Mouse (Mus musculus): ENCODE data around the gene Patj.

The Patj gene

DNA sequence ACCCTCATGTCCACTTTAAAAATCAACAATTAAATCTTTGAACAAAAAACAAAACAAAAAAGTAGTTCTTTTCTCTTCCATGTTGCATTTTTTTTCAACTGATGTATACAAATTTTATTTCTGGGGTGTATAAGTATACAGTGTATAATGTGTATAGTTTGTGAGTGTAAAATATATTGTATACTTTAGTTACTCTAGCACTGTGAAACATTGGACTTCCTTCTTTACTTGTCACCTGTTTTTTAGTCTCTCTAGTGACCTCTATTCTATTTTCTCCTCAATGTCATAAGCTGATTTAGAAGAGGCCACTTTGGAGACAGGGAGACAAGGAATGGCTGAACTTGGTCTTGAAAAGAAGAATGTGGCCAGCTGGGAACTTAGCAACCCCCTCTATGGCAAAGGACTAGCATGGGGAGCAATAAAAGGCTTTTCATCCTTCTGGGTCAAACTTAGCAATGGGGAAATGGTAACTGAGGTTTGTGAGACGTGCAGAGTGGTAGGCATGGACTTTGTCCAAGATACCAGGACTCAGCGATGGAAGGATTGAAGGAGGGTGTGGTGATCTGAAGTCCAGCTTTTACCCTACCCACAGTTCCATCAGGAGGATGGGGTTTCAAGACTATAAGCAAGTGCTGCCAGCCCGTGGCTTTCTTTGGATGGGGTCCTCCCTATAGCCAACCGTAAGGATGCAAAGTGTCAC lies 54.1 kb downstream of the Patj start:
- peak; percentile 59 for DNase-seq

DNA sequence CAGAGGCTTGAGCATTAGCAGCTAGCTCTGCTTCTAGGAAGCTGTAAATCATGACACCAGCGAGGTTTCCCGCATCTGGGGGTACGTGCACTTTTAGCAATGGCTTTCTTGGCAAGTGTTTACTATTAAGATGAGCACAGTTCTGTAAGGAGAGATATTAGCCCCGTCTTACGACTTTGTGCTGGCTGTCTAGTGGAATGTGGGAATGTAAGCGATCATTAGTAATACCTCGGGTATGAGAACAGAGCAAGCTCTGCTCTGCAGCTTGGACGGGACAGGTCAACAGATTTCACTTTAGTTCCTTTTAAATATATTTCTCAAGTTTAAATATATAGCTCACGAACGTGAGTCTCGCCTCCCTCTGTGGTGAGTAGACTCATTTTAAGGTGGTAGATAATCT lies 54.7 kb downstream of the Patj start:
- DNase-seq = peak; percentile 37

DNA sequence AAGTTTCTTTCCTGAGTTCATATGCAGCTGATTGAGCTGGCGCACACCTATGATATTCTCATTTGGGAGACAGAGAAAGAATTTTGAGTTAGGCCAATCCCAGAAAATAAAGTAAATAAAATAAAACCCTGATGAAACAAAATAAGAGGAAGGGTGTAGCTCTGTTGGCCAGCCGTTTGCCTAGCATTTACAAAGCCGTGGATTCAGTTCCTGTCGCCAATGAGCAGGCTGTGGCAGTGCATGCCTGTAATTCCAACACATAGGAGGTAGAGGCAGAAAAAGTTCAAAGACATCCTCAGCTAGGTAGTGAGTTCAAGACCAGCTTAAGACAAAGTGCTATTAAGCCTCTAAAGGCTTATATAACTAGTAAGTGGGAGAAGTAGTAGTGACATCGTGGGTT lies 55.2 kb downstream of the Patj start:
- peak; percentile 55 for DNase-seq

DNA sequence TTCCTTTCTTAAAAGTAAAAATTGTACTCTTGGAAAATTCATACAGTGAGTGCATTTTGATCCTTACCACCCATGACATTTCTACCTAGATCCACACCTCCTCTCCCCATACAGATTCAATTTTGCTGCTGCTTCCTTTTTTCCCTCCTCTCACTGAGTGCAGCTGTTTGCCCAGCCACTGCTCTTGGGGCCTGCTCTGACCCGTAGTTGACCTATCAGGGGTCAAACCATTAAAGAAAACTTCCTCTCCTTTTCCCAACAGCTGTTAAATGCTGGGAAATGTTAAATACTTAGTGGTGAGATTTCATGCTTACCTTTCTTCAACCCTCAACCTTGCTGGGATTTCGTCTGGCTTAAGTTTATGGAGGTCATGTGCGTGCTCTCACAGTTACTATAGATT lies 55.7 kb downstream of the Patj start:
- DNase-seq = peak; percentile 28

DNA sequence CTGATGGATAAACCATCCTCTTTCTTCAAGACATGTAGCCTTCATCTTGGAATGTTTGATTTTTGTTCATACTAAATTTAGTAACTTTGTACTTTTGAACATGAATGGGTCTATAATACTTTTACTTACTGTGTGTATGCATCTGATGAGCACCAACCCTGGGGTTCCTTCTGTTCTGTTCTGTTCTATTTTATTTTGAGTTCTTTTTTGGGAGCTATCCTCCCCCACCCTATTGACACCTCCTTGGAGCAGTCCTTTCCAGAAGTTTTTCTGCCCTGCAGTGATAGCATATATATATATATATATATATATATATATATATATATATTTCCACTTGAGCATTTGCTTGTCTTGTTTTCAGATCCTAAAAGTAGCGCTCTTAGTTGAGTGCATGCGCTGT lies 57.1 kb downstream of the Patj start:
- DNase-seq = no peak

DNA sequence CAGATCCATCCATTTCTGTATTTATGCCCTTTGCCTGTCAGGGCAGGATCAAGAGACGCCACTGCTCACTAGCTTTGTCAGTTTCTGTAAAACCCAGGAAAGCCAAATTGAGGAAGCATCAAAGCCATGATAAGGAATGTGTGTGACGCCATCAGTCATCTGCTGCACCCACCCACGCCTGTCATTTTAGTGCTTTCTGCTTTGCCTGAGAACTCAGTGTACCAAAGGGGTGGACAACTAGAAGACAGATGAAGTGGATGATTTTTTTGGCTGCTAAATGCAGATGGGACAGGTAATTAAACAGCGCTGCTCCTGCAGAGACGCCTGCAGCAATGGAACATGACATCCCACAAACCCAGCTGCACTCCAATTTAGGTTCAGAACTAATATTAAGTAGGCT lies 57.6 kb downstream of the Patj start:
- DNase-seq = peak; percentile 78

DNA sequence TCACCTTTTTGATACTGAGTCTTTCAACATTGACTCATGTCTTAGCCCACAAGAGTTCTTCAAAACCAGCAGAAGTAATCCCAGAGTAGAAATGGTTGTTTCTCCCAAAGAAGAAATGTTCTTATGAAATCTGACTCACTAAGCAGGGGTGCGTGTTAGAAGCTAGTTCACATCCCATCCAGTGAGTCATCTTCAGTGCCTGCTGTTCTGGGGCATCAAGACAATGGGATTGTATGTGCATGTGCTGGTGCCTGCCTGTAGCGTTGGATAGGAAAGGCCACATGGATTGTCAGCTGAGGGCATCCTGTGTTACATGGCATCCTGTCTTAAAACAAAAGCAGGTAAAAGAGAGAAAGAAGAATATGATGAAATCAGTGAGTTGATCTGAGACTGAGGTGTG lies 59.8 kb downstream of the Patj start:
- no peak for DNase-seq

DNA sequence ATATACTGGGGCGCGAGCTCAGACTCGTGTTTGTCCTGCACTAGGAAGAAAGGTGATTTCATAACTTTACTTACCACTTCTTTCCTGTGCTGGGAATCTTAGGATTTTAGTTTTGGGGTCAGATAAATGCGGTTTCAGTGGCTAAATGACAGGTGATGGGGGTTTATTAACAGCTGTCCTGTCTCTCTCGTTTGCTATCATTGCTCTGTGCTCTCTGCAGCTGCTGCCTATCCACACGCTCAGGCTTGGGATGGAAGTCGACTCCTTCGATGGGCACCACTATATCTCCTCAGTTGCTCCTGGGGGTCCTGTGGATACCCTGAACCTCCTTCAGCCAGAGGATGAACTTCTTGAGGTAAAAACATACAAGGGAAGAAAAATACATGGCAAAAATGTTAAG lies 60.3 kb downstream of the Patj start:
- DNase-seq = no peak

DNA sequence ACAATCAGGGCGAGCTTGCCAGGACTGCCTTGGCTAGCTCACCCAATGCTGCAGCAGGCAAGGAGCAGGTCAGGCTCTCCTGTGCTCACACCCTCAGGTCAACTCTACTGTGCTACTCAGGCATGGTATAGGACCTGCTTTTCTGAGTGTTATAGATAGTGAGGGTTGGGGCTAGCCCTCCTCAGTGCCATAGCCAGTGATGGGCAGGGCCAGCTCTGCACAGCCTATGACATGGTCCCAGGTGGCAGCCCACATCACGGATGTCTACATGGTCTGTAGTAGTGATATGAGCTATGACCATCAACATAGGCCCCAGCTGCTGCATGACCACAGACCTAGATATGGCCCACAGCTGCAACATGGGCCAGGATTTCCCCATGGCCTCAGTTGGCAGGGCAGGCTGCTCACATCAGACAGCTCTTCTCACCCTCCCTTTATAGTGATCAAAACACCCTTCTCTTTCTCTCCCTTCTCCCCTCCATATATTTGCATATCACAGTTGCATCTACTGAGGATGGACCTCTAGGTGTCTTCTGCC lies 66.3 kb downstream of the Patj start:
- peak; percentile 62 for DNase-seq

DNA sequence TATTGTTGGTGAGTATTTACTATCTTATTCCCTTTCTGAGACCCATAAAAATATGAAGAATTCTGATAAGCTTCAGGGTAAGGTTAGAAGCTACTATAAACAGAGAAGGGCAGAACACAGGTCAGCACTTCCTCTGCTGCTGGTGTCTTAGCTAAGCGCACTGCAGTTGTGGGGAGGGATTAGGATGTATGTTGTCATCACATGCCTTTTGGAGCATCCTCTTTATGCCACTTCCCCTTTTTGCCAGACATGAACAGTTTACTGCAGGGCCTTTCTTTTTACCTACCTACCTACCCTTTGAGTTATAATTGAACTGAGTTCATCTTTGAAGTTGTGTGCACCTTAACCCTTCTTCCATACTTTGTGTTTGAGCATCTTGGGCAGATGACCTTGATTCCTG lies 69.9 kb downstream of the Patj start:
- peak; percentile 74 for DNase-seq

DNA sequence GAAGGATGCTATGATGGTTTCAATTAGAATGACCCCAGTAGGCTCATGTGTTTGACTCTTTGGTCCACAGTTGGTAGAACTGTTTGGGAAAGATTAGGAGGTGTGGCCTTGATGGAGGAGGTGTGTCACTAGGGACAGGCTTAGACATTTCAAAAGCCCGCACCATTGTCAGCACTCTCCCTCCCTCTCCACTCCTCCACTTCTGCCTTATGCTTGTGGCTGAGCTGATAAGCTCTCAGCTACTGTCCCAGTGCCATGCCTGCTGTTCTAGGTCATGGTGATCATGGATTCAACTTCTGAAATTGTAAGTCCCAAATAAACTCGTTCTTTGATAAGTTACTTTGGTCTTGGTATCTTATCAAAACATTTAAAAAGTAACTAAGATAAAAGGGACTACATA lies 70.3 kb downstream of the Patj start:
- peak; percentile 60 for DNase-seq

DNA sequence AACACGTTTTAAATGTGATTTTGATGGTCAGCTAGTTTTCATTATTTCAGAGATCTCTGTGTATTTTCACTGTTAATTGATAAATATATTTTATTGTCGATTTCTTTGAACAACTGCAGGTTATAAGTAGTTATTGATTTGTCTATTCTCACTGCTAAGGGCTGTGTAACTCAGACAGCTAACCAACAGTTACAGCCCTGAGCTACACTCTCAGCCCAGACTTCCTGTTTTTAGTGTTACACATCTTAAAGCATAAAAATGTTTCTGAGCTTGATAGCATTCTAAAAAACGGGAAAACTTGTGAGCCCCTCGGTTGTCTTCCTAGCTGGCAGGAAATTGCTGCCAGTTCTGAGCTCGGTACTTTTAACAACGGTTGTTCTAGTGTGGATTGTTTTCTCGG lies 75.8 kb downstream of the Patj start:
- DNase-seq = peak; percentile 23

DNA sequence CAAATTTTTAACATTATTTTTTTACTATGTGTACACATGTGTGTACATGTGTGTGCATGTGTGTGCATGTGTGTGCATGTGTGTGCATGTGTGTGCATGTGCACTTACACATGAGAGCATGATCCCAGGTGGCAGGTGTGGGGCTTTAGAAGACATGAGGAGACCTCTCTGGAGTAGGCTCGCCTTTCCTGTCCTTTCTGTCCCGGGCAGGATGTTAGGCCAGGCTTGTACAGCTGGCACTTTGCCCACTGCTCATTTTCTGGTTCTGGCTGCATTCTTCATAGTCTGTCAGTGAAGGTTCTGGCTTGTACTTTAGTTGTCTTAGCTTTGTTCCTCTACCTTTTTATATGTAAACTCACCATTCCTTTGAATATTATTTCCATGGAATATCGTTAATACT lies 77.9 kb downstream of the Patj start:
- DNase-seq = peak; percentile 68

DNA sequence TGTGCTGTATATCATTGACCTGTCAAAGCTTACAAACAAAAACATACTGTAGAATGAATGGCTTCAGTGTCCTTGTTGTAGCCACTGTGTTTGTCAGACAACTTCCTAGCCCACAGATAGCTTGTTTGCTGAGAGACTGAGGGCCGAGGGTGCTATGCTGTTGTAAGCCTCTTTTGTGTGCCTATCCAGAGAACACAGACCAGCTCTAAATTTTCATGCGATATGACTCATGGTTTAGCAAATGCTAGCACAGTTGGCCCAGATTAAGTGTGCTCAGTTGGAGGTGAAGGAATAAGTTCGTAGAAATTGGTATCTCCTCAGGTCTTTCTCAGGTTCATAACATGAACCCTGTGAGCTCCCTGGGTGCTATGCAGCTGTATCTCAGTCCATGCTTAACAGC lies 82.4 kb downstream of the Patj start:
- DNase-seq = no peak

DNA sequence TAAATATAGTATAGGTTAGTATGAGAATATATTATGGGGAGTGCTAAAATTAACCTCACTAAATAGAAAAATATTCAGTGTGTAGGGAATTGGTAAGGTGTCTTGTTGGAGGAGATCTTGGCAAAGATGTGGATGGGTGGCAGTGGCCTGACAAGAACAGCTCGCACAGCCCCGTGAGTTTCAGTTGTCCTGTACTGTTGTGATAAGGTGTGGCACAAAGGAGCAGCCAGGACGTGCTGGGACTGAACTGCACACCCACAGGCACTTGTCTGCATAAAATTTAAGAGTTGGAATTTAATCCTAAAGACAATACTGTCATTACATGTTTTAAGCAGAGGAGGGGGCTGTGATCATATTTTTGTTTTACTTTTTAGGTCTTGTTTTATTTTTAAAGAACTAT lies 90.9 kb downstream of the Patj start:
- DNase-seq = peak; percentile 49

DNA sequence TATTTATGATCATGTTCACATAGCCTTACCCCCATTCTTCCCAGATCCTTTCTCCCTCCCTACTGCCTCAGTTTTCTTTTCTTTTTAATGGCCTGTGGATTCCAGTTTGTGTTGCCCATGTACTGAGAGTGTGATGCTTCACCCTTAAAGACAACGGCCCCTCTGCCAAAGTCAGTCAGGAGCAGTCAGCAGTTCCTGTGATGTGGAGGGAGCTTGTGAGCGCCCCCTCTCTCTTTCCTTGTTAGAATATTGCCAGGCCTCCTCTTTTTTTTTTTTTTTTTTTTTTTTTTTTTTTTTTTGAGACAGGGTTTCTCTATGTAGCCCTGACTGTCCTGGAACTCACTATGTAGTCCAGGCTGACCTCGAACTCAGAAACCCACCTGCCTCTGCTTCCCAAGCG lies 91.3 kb downstream of the Patj start:
- DNase-seq = peak; percentile 11

DNA sequence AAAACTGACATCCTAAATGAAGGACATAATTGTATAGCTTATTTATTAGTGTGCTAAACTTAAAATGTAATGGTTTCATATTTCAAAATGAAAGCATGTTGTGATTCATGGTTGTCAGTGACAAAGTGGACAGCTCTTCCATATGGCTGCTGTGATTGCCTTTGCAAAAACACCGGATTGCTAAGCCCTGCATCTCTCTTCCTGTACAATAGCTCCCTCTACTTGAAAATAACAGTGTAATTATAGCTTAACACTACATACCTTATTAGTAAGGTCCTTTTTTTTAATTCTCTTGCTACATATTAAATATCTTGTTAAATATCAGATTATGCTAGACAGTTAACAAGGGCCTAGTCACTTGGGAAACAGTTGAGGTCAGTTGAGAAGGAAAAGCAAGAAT lies 93.8 kb downstream of the Patj start:
- no peak for DNase-seq

DNA sequence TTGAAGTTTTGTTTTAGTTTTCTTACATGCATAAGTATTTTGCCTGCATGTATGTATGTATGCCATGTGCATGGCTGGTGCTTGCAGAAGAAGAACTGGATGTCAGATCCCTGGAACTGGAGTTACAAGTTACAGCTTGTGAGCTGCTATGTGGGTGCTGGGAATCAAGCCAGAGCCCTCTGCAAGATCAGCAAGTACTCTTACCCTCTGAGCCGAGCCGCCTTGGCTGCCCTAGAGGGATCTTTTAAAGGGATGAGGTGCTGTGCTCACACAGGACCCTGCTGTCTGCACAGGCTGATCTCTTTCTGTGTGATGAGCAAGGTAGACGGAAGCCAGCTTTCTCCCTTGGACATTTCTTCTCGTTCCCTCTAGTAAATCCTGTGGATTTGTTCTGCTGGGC lies 102.8 kb downstream of the Patj start:
- no peak for DNase-seq

DNA sequence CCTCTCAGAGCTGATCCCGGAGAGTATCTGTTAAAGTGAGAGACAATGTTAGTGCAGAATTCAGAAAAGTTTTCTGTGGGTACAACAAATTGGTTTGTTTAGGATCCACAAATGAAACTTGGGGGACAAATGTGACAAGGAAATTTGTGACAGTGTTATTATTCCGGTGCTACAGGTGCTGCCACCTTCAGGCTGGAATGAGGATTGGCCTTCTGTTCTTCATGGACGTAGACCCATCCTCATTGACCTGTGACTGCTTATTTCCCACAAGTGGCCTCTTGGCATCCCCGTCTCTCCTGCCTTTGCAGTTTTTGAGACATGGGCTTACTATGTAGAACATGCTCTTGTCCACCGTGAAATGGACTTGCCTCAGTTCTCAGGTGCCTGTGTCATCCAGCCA lies 104.6 kb downstream of the Patj start:
- no peak for DNase-seq

DNA sequence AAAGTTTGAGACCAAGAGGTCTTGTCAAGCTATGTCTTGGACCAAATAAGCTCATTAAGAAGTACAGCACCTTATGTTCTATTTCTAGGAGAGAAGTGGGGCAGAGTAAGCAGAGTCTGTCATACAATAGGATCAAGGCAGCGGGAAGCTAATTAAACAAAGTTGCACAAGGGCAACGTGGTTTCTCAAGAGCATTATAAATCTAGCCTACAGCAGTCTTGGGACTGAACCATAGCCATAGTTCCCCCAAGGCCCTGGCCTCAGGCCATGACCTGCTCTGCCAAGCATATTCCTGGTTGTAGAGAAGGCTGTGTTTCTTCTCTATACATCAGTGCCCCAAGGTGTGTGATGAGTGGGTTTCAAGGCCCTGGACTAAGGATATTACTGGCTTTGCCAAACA lies 105.3 kb downstream of the Patj start:
- no peak for DNase-seq

DNA sequence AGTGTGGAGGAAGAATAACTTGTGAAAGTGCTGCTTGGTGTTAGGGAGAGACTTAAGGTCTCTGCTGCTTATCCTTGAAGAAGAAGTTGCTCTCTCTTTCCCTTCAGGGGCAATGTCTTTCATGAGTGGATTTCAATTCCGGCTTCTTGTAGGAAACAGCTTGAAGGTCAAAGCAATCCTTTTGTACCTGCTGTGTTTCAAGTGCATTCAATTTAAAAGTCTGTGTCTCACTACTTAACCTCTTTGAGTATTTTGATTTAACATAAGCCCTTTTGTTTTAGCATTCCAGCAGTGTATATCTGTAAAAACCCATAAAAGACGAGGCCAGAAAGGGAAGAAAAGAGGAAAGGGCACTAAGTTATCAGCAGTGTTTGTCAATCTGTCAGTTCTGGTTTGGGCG lies 109.2 kb downstream of the Patj start:
- peak; percentile 8 for DNase-seq

DNA sequence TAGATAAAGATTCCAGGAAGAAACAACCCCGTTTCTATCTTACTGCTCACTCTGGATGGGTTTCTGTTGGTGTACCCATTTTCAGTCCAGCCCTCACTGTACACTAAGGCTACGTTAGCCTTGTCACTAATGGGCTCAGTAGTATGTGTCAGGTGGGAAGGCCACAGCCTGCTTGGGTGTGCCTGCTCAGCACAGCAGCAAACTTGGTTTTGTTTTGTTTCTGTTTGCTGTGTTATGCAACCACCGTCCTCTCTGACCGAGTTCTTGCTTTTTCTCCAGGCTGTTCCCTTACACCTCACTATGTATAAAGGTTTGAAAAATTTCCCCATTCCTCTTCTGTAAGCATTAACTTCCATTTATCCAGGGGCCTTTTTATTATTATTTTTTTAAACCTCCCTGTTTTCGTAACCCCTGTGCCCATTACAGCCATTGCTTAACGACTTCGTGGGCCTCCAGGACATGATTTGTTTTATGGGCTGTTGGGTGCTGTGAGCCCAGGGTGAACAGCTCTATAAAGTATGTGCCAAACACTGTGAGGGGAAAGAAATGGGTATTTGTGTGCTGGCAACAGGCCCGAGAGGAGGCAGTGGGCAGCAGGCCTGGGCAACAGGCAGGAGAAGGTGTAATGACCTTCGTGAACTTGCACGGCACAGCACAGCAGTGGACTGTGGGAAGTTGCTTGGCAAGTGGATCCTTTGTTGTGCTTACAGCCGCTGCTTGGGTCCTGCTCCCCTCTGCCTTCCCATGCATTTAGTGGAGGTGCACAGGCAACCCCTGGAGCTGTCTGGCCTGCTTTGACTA lies 113.1 kb downstream of the Patj start:
- DNase-seq = peak; percentile 86

DNA sequence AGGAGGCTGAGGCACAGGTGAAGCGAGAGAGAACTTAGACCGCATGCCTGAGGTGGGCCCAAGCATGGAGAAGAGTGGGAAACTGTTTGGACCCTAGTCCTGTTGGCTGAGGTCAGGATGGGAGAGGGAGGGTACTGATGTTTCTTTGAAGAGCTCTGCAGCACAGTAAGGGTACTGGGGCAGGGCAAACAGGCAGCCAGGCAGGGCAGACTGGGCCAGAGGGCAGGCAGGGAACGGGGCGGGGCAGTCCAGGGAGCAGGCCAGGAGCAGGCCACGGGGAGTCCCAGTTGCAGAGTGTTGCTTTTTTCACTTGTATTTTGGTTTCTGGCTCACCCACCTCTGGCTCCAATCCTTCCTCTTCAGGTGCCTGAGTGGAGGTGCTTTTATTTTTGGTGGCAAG lies 114.4 kb downstream of the Patj start:
- peak; percentile 82 for DNase-seq

DNA sequence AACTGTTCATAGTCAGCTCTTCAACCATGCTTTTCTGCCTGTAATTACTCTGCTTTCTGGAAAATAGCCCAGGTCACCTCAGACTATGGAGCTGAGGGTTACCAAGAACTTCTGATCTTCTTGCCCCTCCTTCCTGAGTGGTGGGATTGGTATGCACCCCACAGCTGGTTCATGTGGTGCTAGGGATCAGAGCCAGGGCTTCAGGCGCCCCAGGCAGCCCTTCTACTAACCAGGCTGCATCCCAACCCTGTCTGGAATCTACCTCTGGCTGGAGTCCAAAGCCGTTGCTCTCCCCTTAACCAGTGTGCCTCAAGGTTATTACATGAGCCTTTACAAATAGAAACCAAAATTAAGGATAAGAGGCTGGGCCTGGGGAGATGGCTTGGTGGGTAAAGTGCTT lies 115.7 kb downstream of the Patj start:
- DNase-seq = peak; percentile 94

Data from heart, adult 11 months (tissue).